ENCODE assay signal across 1 mouse cellular context in the genomic region with DNA sequence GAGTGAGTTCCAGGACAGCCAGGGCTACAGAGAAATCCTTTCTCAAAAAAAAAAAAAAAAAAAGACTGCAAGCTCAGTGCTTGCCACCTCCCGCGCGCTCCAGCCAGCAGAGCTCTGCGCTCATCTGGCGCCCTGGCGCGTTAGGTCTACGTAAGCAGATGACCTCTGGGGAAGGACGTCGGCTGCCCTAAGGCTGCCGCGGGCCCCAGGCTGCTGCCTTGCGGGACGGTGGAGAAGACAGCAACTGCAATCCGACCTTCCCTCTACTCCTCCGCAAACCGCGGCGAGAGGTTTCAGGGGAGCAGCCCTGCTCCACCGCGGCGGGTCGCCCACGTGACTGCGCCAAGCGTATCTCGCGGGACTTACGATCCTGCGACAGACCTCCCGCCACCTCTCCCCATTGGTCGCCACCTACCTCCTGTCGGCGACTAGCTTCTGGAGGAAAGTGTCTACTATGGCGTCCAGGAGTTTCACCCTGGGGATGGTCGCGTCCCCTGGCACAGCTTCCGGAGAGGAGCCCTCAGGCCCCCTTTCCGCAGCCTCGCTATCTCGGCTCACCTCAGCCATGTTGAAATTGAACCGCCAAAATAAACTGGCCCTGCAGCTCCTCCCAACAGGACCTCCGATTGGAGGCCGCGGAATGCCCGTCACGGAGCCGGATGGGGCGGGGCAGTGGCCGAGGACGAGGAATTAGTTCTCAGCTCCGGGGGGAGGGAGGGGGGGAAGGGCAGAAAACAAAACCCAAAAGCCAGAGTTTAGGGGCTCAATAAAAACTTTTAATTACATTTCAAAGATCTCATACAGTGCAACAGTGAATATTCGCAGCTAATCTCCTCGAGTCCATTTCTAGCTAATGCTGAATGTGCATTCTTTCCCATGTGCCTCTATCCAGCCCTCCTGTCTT.
A peak's percentile ranks its signal among the peaks of the same experiment; 100 is the strongest.
TF ChIP-seq lines count a peak whose summit lies in the region.

Gene Pmf1 (minus strand): TSS at position 591 of the 904 bp plus-strand sequence.

TF ChIP-seq in MEL, 35 proteins besides CTCF, POLR2A, EP300 and RAD21 (continued from another document):
- TF ChIP-seq RCOR1 (IDR thresholded peaks at IDR 0.05; ENCODE audit: low read depth, low read length) (no peak), TBP (IDR thresholded peaks at IDR 0.05; ENCODE audit: low read depth, low read length) (peak; percentile 80), CHD1 (IDR thresholded peaks at IDR 0.05; ENCODE audit: low read depth, low read length) (0 out of 2 replicates have a peak, but pooled peaks have one; percentile 25), GATA1 (IDR thresholded peaks at IDR 0.05; ENCODE audit: low read depth, low read length) (no peak), BHLHE40 (IDR thresholded peaks at IDR 0.05; ENCODE audit: borderline replicate concordance, low read depth, low read length) (peak; percentile 62; the same call in 1 of the 2 replicates), SMC3 (IDR thresholded peaks at IDR 0.05; ENCODE audit: low read depth, low read length) (peak; percentile 9; the same call in 1 of the 2 replicates), ZC3H11A (IDR thresholded peaks at IDR 0.05; ENCODE audit: low read depth, low read length) (no peak), ZMIZ1 (IDR thresholded peaks at IDR 0.05; ENCODE audit: low read depth, low read length) (peak; percentile 64; the same call in 1 of the 2 replicates), TAL1 (IDR thresholded peaks at IDR 0.05; ENCODE audit: low read length) (no peak), ZKSCAN1 (IDR thresholded peaks at IDR 0.05; ENCODE audit: low read depth, low read length) (peak; percentile 69; the same call in 1 of the 2 replicates), NELFE (IDR thresholded peaks at IDR 0.05; ENCODE audit: low read depth, low read length) (peak; percentile 96), POLR2AphosphoS2 (IDR thresholded peaks at IDR 0.05; ENCODE audit: low read length) (peak; percentile 97), MAX (IDR thresholded peaks at IDR 0.05; ENCODE audit: low read length) (peak; percentile 97), ELF1 (IDR thresholded peaks at IDR 0.05; ENCODE audit: low read depth, low read length) (peak; percentile 53; the same call in 1 of the 2 replicates), NRF1 (IDR thresholded peaks at IDR 0.05; ENCODE audit: insufficient read depth, low read depth, low read length, poor library complexity, severe bottlenecking) (no peak), MXI1 (IDR thresholded peaks at IDR 0.05; ENCODE audit: low read depth, low read length) (peak; percentile 94), POLR2AphosphoS5 (IDR thresholded peaks at IDR 0.05; ENCODE audit: borderline replicate concordance, low read depth, low read length) (peak; percentile 93)
